Mouse (Mus musculus) cerebellum, adult 2 months (tissue): ENCODE data around the gene Fcho2.

Experiments used
- CTCF ChIP-seq: fragments of 200-500 bp; IDR thresholded peaks from 2 replicates; pipeline ENCODE4 v1.5.1; 2011; ENCODE audit warnings: low read depth, mild to moderate bottlenecking, control low read depth, low read length, moderate library complexity, borderline replicate concordance; ENCODE audit not compliant: insufficient read depth
- POLR2A ChIP-seq: fragments of 200-500 bp; IDR thresholded peaks from 2 replicates; pipeline ENCODE4 v1.6.1; 2011; ENCODE audit warnings: low read length, control low read depth, borderline replicate concordance; ENCODE audit not compliant: insufficient read depth

DNA sequence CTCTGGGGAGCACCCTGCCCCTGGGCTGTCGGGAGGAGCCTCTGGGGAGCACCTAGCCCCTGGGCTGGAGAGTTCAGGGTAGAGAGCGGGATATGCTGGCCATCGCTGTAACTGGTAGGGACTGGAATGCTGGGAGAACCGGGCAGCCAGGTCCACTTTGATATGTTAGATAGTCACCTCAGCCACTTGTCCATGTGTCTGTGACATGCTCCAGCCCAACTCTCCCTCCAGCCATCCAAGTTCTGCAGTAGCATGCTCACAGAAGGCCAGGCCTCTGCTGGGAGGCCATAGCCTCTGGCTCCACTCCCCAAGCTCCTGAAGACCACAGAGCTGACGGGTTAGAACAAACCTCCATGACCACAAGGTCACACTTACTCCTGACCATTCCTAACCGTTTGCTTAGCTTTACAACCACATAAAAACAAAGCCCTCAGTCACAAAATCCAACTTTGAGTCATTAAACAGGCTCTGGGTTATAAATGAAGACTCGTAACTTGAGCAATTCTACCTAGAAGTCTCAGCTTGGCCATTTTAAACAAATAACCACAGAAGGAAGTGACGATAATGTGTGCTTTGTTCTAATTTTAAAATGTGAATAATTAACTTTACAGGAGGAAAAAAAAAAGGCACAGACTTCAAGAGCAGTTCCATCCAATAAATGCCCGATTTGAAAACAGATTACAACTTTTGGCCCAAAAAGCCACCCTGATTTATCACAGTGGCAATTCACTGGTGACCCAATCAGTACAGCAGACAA, 130.9 kb downstream of the Fcho2 start:
- TF ChIP-seq POLR2A, result no peak
- TF ChIP-seq CTCF, result no peak
